Mouse (Mus musculus) cerebellum, adult 2 months (tissue): ENCODE results near the gene Kcnh2.

Experiments
- CTCF ChIP-seq: fragments of 200-500 bp; IDR thresholded peaks from 2 replicates; pipeline ENCODE4 v1.5.1; 2011; ENCODE audit warnings: low read depth, mild to moderate bottlenecking, control low read depth, low read length, moderate library complexity, borderline replicate concordance; ENCODE audit not compliant: insufficient read depth
- POLR2A ChIP-seq: fragments of 200-500 bp; IDR thresholded peaks from 2 replicates; pipeline ENCODE4 v1.6.1; 2011; ENCODE audit warnings: low read length, control low read depth, borderline replicate concordance; ENCODE audit not compliant: insufficient read depth

- TF ChIP-seq POLR2A (no peak), CTCF (no peak)
These were observed 1.9 kb upstream of the Kcnh2 start for GRCm38 (mm10) chr5:24353327-24353726.
